Mouse (Mus musculus): ENCODE data around the gene Eml3.

- TF ChIP-seq POLR2AphosphoS2 (IDR thresholded peaks at IDR 0.05; ENCODE audit: insufficient read length, low read depth) (no peak), POLR2A (IDR thresholded peaks at IDR 0.05; ENCODE audit: insufficient read length, low read depth) (no peak), TCF12 (IDR thresholded peaks at IDR 0.05; ENCODE audit: insufficient read depth, poor library complexity, severe bottlenecking) (no peak), CEBPB (IDR thresholded peaks at IDR 0.05; ENCODE audit: insufficient read depth, poor library complexity, severe bottlenecking) (no peak), MAX (IDR thresholded peaks at IDR 0.05; ENCODE audit: low read depth) (no peak), E2F4 (IDR thresholded peaks at IDR 0.05; ENCODE audit: insufficient read depth) (no peak), REST (IDR thresholded peaks at IDR 0.05; ENCODE audit: insufficient read depth, insufficient read length) (no peak), MYOG (IDR thresholded peaks at IDR 0.05; ENCODE audit: control insufficient read depth in 1 of 3, insufficient read depth in 1 of 3, insufficient read length in 2 of 3, low read depth in 2 of 3) (no peak), USF1 (IDR thresholded peaks at IDR 0.05; ENCODE audit: low read depth) (no peak)
These were observed 20.8 kb downstream of the Eml3 start for GRCm38 (mm10) chr19:8950190-8950589.
